Mouse (Mus musculus) stomach, postnatal 0 days (tissue): ENCODE measurements at regions not wholly inside any gene's neighbourhood (a gene's known extent, or its start where the extent isn't known, plus 50 kb on each side); places are given as distances from the start of the nearest gene placed in this dataset.

ENCODE experiments used
- CTCF ChIP-seq: IDR thresholded peaks from 2 replicates; pipeline ENCODE4 v1.5.1; 2016; ENCODE audit warnings: antibody characterized with exemption, low read depth, mild to moderate bottlenecking, moderate library complexity
- EP300 ChIP-seq: optimal IDR thresholded peaks from 2 replicates; pipeline ENCODE3; 2016; ENCODE audit warnings: antibody characterized with exemption

DNA sequence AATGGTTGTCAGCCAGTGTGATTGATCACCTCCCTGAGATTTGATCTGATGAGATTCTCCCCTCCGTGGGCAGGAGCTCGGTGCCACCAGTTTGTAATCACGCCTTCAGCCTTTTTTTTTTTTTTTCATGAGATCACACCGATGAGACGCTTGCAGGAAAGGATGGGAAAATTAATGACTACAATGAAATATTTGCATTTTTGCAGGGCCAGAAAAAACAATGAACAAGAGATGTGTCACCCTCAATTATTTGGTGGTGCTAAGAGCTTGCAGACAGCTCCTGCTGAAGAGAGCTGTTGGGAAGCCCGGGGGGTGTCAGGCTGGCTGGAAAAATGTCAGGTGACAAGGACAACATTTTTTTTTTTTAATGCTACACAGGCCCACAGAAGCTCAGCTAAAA lies 227.6 kb upstream of the Irx3 start:
- no peak for TF ChIP-seq CTCF
- no peak for TF ChIP-seq EP300
